ENCODE assay signal across 8 mouse cellular contexts in the genomic region with DNA sequence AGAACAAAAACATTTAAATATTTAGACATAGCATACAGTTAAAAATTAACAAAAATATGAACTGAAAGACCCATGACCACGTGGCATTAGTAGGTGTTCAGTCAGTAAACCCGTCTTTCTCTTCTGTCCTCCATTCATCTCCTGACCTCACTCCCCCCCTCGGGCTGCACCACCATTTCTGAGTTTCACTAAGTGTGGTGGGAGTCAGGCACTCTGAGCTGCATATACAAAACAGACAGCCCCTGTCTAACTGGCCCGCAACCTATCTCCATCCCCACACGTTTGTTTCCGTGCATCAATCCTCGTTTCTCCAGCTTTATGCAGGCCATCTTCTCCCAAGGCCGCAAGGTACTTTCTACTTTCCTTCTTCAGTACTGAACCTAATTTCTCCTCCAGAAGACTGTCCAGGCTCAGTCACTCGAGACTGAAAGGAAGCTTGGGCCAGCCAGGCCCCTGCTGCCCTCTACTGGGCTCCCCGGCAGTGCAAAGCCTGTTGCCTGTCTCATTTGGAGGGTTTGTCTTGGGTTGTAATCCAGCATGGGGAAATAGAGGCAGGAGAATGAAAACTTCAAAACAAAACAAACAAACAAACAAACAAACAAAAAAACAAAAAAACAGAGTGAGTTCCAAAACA. TPM values are rescaled to one million over a fixed set of nuclear protein-coding genes. Genes with fewer than 3 reads are reported as not detected.
DNase-seq lines count a peak whose midpoint lies in the region; ATAC-seq and TF ChIP-seq lines count a peak whose summit lies in the region.

No protein-coding gene starts in this region.

- H3K4me1 ChIP-seq in liver, adult 2 months (ENCODE audit: control insufficient read depth, insufficient read depth, low read length): 0 out of 2 replicates have a peak, but pooled peaks cover 3% of the 10 kb centered on the region
- no peaks in the 10 kb centered on the region for H3K4me1 ChIP-seq in midbrain, embryonic 16.5 days (ENCODE audit: control insufficient read depth, insufficient read depth, low read length)

- H3K79me2 ChIP-seq in liver, adult 2 months (ENCODE audit: control insufficient read depth, insufficient read depth, low read length): no peaks in the 10 kb centered on the region

- no peak overlapping the region for H3K4me2 ChIP-seq in midbrain, embryonic 16.5 days (ENCODE audit: low read length)

- no peak for TF ChIP-seq POLR2A in liver, adult 2 months (IDR thresholded peaks at IDR 0.05; ENCODE audit: extremely low read depth, insufficient read depth, low read length)

- DNase-seq in 3T3-L1 (ENCODE audit: low read depth, low spot score): peak; percentile 56
- DNase-seq in R1 (ENCODE audit: low read depth, low spot score): peak; percentile 77
- peak; percentile 86 for DNase-seq in embryo, embryonic 10.5 days (ENCODE audit: low spot score)
- peak; percentile 36 to 64 for DNase-seq in gastrocnemius, postnatal 4 days (ENCODE audit: low spot score in 2 of 2)
- peak; percentile 65 for DNase-seq in kidney, adult 11 months
- peak; percentile 49 for DNase-seq in liver, adult 2 months (ENCODE audit: extremely low read depth, low read depth, low spot score)
- DNase-seq in testis, postnatal 10 days (ENCODE audit: low spot score): peak; percentile 86

- no peaks in the 10 kb centered on the region for H3K36me3 ChIP-seq in liver, adult 2 months (ENCODE audit: control insufficient read depth, insufficient read depth, low read length)
- no peaks in the 10 kb centered on the region for H3K36me3 ChIP-seq in midbrain, embryonic 16.5 days (ENCODE audit: control insufficient read depth, insufficient read depth, low read length)

- WGBS in liver, adult 2 months: 33% methylated on average over 10 of the region's 10 CpGs
- 32% methylated on average over 10 of the region's 10 CpGs for WGBS in midbrain, embryonic 16.5 days

- H3K9ac ChIP-seq in liver, adult 2 months (ENCODE audit: low read depth, low read length): no peak overlapping the region
- no peak overlapping the region for H3K9ac ChIP-seq in midbrain, embryonic 16.5 days (ENCODE audit: low read depth, low read length)

- TF ChIP-seq CTCF in liver, adult 2 months (IDR thresholded peaks at IDR 0.05; ENCODE audit: low read depth, low read length): peak; percentile 95

- ATAC-seq in midbrain, embryonic 16.5 days: peak; percentile 51; the same call in 1 of the 2 replicates

- H3K27ac ChIP-seq in liver, adult 2 months (replicated peaks; ENCODE audit: insufficient read depth, low read depth, low read length): no peak overlapping the region
- H3K27ac ChIP-seq in midbrain, embryonic 16.5 days (ENCODE audit: low read length): no peak overlapping the region

- no peaks in the 10 kb centered on the region for H3K27me3 ChIP-seq in liver, adult 2 months (ENCODE audit: control insufficient read depth, insufficient read depth, low read length)
- H3K27me3 ChIP-seq in midbrain, embryonic 16.5 days (ENCODE audit: control insufficient read depth, insufficient read depth, low read depth, low read length): no peaks in the 10 kb centered on the region

- H3K9me3 ChIP-seq in midbrain, embryonic 16.5 days (replicated peaks; ENCODE audit: control insufficient read depth, low read length, poor library complexity, severe bottlenecking): no peaks in the 10 kb centered on the region

- no peak overlapping the region for H3K4me3 ChIP-seq in liver, adult 2 months (ENCODE audit: insufficient read depth, low read depth, low read length)
- no peak overlapping the region for H3K4me3 ChIP-seq in midbrain, embryonic 16.5 days (ENCODE audit: low read depth, low read length)

RNA-seq across cellular contexts. Expression of a gene that starts 10.5 kb away (rescaled TPM):
- 100 to 1,000 TPM; 486 to 492 TPM for total RNA-seq in gastrocnemius, postnatal 4 days (2021)
- 125 and 171 TPM in 2 replicates for total RNA-seq in liver, adult 2 months (2014; rRNA removed)
- polyA plus RNA-seq in liver, adult 2 months (2012; rRNA removed): 107 and 198 TPM in 2 replicates
- polyA plus RNA-seq in midbrain, embryonic 16.5 days (2015; fragmentation: Nextera tagmentation; extraction: Ambion mirVana): 426 and 439 TPM in 2 replicates

RNA-seq across cellular contexts. Expression of a gene that starts 15.3 kb away (rescaled TPM):
- total RNA-seq in gastrocnemius, postnatal 4 days (2021): 1 to 10 TPM; 4.0 TPM
- 2.2 and 2.3 TPM in 2 replicates for total RNA-seq in liver, adult 2 months (2014; rRNA removed)
- 2.7 and 2.9 TPM in 2 replicates for polyA plus RNA-seq in liver, adult 2 months (2012; rRNA removed)
- 10.1 and 12.8 TPM in 2 replicates for polyA plus RNA-seq in midbrain, embryonic 16.5 days (2015; fragmentation: Nextera tagmentation; extraction: Ambion mirVana)
